Mouse (Mus musculus): ENCODE results near the gene Ppil2. TPM values are rescaled to one million over a fixed set of nuclear protein-coding genes. Genes with fewer than 3 reads are reported as not detected.

The Ppil2 gene
- polyA plus RNA-seq, 1 experiment, result 89.6 TPM

DNA sequence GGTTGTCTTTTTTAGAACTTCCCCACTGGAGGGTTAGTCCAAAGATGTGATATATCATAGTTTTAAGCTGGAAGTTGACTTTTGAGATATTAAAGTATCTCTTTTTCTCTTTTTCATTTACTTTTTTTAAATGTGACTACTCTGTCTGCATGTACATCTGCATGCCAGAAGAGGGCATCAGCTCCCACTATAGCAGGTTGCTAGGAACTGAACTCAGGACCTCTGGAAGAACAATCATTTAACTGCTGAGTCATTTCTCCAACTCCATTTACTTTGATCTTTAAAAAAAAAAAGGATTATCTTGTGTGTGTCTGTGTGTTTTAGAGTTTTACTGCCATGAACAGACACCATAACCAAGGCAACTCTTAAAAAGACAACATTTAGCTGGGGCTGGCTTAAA is 34.2 kb downstream of the Ppil2 start:
- Histone ChIP-seq H3K27ac (ENCODE audit: insufficient read depth, low read depth, low read length) (no peak overlapping the region), H3K4me1 (ENCODE audit: control insufficient read depth, insufficient read depth, low read length) (no peaks in the 10 kb centered on the region), H3K27me3 (replicated peaks; ENCODE audit: control insufficient read depth, insufficient read depth, low read length) (no peaks in the 10 kb centered on the region), H3K4me3 (ENCODE audit: insufficient read depth, low read depth, low read length) (no peak overlapping the region), H3K36me3 (ENCODE audit: control insufficient read depth, insufficient read depth, low read length) (no peaks in the 10 kb centered on the region)
- no peak for TF ChIP-seq CTCF (conservative IDR thresholded peaks at IDR 0.05; ENCODE audit: insufficient read depth, insufficient read length, low read depth, low read length)
- no peak for DNase-seq

DNA sequence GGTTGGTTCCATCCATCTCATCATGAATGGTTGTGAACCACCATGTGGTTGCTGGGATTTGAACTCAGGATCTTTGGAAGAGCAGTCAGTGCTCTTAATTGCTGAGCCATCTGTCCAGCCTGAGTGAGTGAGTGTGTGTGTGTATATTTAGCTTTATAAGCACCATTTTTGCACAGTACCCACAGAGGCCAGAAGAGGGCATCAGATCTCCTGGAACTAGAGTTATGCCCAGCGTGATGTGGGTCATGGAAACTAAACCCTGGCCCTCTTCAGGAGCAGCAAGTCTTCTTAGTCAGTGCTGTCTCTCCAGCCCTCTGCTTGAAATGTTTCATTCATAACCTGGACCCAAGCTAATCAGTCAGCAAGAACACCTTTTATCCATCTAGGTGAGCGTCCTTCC is 34.8 kb downstream of the Ppil2 start:
- DNase-seq, result no peak
- H3K4me3 ChIP-seq (ENCODE audit: insufficient read depth, low read depth, low read length), result no peak overlapping the region
- no peaks in the 10 kb centered on the region for H3K4me1 ChIP-seq (ENCODE audit: control insufficient read depth, insufficient read depth, low read length)
- WGBS, result 95% methylated on average over 2 of the region's 2 CpGs
- no peak overlapping the region for H3K27ac ChIP-seq (ENCODE audit: insufficient read depth, low read depth, low read length)
- H3K36me3 ChIP-seq (ENCODE audit: control insufficient read depth, insufficient read depth, low read length), result no peaks in the 10 kb centered on the region
- TF ChIP-seq CTCF (conservative IDR thresholded peaks at IDR 0.05; ENCODE audit: insufficient read depth, insufficient read length, low read depth, low read length) (no peak), POLR2A (IDR thresholded peaks at IDR 0.05; ENCODE audit: low read depth, low read length) (no peak)
- no peaks in the 10 kb centered on the region for H3K27me3 ChIP-seq (replicated peaks; ENCODE audit: control insufficient read depth, insufficient read depth, low read length)

DNA sequence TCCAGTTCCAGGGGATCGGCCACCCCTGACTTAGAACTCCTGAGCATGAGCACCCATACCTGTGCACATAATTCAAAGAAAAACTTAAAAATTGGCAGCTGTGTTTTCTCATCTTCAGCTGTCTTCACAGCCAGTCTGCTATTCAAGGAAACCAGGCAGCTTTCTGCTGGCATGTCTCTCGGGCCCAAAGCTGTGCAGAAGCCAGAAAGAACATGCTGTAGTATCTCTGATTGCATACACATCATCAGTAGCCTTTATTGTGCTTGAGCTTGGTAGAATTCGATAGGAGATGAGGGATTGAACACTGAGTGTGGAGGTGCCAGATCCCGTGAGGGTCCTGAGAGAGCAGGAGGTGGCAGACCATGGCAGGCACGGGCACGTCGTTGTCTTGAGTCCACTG is 38.1 kb downstream of the Ppil2 start:
- Histone ChIP-seq H3K27me3 (replicated peaks; ENCODE audit: control insufficient read depth, insufficient read depth, low read length) (no peaks in the 10 kb centered on the region), H3K36me3 (ENCODE audit: control insufficient read depth, insufficient read depth, low read length) (no peaks in the 10 kb centered on the region), H3K4me1 (ENCODE audit: control insufficient read depth, insufficient read depth, low read length) (no peaks in the 10 kb centered on the region), H3K4me3 (ENCODE audit: insufficient read depth, low read depth, low read length) (no peak overlapping the region), H3K27ac (ENCODE audit: insufficient read depth, low read depth, low read length) (no peak overlapping the region)
- no peak for DNase-seq
- no peak for TF ChIP-seq CTCF (conservative IDR thresholded peaks at IDR 0.05; ENCODE audit: insufficient read depth, insufficient read length, low read depth, low read length)
- no peak for TF ChIP-seq POLR2A (IDR thresholded peaks at IDR 0.05; ENCODE audit: low read depth, low read length)
- 88% methylated on average over 7 of the region's 7 CpGs for WGBS

DNA sequence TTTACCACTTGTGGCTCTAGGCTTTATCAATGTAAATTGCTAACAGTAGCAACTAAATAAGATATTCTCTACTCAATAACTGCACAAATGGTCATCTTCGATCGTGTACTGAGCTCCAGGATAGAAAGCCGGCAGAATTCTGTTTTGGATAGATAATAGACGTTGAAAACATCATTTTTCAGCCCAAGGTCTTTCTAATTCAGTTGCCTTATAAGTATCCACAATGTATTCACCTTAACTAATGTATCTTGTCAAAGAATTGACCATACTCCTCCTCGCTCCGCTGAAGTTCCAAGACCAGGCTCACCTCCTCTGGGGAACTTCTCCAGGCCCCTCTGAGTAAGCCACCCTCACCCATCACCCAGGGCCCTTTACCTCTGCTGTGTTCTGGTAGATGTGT is 40.3 kb downstream of the Ppil2 start:
- no peak overlapping the region for H3K4me3 ChIP-seq (ENCODE audit: insufficient read depth, low read depth, low read length)
- no peaks in the 10 kb centered on the region for H3K36me3 ChIP-seq (ENCODE audit: control insufficient read depth, insufficient read depth, low read length)
- WGBS, result 48% methylated on average over 6 of the region's 6 CpGs
- TF ChIP-seq POLR2A (IDR thresholded peaks at IDR 0.05; ENCODE audit: low read depth, low read length) (no peak), CTCF (conservative IDR thresholded peaks at IDR 0.05; ENCODE audit: insufficient read depth, insufficient read length, low read depth, low read length) (no peak)
- DNase-seq, result no peak
- H3K27ac ChIP-seq (ENCODE audit: insufficient read depth, low read depth, low read length), result no peak overlapping the region
- H3K4me1 ChIP-seq (ENCODE audit: control insufficient read depth, insufficient read depth, low read length), result no peaks in the 10 kb centered on the region
- H3K27me3 ChIP-seq (replicated peaks; ENCODE audit: control insufficient read depth, insufficient read depth, low read length), result no peaks in the 10 kb centered on the region

DNA sequence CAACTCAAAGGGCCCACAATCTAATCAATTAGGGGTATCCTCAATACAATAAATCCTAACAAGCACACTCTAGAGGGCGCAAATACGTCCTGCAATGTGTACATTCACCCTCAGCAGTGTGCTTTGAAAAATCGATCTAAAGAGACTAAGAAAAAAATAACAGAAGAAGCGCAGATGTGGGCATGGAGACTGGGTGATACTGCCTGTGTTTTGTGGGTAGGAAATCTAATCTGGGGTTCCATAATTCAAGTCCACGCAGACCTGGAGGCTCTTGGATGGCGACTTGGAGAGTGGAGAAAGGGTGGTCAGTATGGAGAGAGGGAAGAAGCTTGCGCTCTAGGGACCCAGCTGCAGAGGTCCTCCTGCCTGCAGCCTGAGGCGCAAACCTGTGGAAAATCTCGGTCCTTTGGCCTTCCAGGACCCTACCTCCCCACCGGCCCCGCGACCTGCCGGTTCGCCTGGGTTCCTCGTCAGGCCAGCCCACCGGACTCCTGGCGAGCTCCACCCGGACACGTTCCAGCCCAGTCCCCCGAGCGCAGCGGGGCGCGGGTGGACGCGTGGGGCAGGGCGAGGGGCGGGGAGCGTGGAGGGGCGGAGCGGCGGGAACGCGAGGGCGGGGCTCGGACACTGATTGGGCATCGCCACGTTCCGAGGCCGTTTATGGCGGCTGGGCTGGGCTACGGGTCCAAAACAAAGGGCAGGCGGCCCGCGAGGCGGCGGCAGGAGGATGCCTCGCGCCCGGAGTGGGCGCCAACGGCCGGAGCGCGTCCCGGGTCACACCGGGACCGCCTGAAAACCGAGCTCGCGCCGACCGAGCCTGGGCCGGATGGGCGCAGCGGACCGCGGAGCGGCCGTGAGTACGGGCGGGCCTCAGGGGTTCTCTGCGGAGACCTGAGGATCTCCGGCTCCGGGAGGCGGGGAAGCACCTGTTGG is 41.3 kb downstream of the Ppil2 start, which contains the start of gene Ypel1:
Ypel1 (plus strand) TSS at position 186 of the 933 bp plus-strand sequence.
- Histone ChIP-seq H3K4me3 (ENCODE audit: insufficient read depth, low read depth, low read length) (peak within 1 kb of the TSS; percentile 82), H3K27me3 (replicated peaks; ENCODE audit: control insufficient read depth, insufficient read depth, low read length) (no peaks in the 10 kb centered on the region), H3K36me3 (ENCODE audit: control insufficient read depth, insufficient read depth, low read length) (no peaks in the 10 kb centered on the region), H3K27ac (ENCODE audit: insufficient read depth, low read depth, low read length) (no peak within 1 kb of the TSS), H3K4me1 (ENCODE audit: control insufficient read depth, insufficient read depth, low read length) (no peaks in the 10 kb centered on the region)
- under 1% methylated on average over 76 of the region's 76 CpGs for WGBS
- peak; percentile 90 for DNase-seq
- no peak for TF ChIP-seq POLR2A (IDR thresholded peaks at IDR 0.05; ENCODE audit: low read depth, low read length)
- TF ChIP-seq CTCF (conservative IDR thresholded peaks at IDR 0.05; ENCODE audit: insufficient read depth, insufficient read length, low read depth, low read length), result no peak

DNA sequence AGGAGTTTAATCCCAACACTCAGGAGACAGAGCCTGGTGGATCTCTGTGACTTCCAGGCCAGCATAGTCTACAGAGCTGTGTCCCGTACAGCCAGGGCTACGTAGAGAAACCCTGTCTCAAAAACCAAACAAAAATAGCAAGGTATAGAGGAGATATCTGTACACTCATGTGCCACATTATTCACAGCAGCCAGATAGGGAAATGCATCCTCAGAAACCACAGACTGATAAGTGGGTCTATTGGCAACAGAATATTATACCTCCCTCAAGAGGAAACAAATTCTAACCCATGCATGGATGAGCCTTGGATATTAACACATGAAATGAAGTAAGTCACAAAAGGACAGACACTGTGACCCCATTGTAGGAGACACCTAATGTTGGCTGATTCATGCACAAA is 43.5 kb downstream of the Ppil2 start:
- no peak for TF ChIP-seq CTCF (conservative IDR thresholded peaks at IDR 0.05; ENCODE audit: insufficient read depth, insufficient read length, low read depth, low read length)
- no peak for TF ChIP-seq POLR2A (IDR thresholded peaks at IDR 0.05; ENCODE audit: low read depth, low read length)
- Histone ChIP-seq H3K4me1 (ENCODE audit: control insufficient read depth, insufficient read depth, low read length) (no peaks in the 10 kb centered on the region), H3K27ac (ENCODE audit: insufficient read depth, low read depth, low read length) (no peak overlapping the region), H3K27me3 (replicated peaks; ENCODE audit: control insufficient read depth, insufficient read depth, low read length) (no peaks in the 10 kb centered on the region), H3K4me3 (ENCODE audit: insufficient read depth, low read depth, low read length) (no peak overlapping the region), H3K36me3 (ENCODE audit: control insufficient read depth, insufficient read depth, low read length) (no peaks in the 10 kb centered on the region)
- WGBS, result 95% methylated on average over 2 of the region's 2 CpGs
- DNase-seq, result no peak

DNA sequence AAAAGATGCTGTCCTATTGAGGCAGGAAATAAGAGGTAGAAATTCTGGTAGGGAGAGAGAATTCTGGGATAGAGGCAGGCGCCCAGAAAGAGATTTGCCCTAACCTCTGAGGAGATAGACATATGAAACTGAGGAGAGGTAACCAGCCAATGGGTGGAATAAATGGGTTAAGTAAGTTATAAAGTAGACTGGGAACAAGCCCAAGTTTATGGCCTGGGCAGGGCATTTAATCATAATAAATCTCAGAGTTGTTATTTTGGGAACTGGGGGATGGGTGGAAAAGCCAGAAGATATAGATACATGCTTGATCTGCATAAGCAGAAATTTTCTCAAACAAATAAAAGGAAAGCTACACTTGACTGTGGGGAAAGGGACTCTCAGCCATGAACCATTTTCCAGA is 48.7 kb downstream of the Ppil2 start:
- TF ChIP-seq CTCF (conservative IDR thresholded peaks at IDR 0.05; ENCODE audit: insufficient read depth, insufficient read length, low read depth, low read length), result no peak
- TF ChIP-seq POLR2A (IDR thresholded peaks at IDR 0.05; ENCODE audit: low read depth, low read length), result no peak
- Histone ChIP-seq H3K36me3 (ENCODE audit: control insufficient read depth, insufficient read depth, low read length) (no peaks in the 10 kb centered on the region), H3K4me3 (ENCODE audit: insufficient read depth, low read depth, low read length) (no peak overlapping the region), H3K27ac (ENCODE audit: insufficient read depth, low read depth, low read length) (no peak overlapping the region), H3K4me1 (ENCODE audit: control insufficient read depth, insufficient read depth, low read length) (no peaks in the 10 kb centered on the region), H3K27me3 (replicated peaks; ENCODE audit: control insufficient read depth, insufficient read depth, low read length) (no peaks in the 10 kb centered on the region)
- 60% methylated on average over 1 of the region's 1 CpGs for WGBS
- no peak for DNase-seq

All from kidney, adult 2 months (tissue).